Mouse (Mus musculus) frontal cortex, postnatal 10 days (tissue): ENCODE measurements around the gene Raver1.
A peak's percentile ranks its signal among the peaks of the same experiment; 100 is the strongest.
"Not testable (repeated sequence)": the region's sequence is repeated elsewhere in the genome, so short reads cannot be mapped to it uniquely, and the experiment has no call there.

Experiments
- DNase-seq, 2 experiments: peaks; one replicate each; pipeline ENCODE4 v3.0.0; 2022; ENCODE audit warnings: low spot score in 2 of 2, mixed read lengths in 1 of 2

The Raver1 gene

DNA sequence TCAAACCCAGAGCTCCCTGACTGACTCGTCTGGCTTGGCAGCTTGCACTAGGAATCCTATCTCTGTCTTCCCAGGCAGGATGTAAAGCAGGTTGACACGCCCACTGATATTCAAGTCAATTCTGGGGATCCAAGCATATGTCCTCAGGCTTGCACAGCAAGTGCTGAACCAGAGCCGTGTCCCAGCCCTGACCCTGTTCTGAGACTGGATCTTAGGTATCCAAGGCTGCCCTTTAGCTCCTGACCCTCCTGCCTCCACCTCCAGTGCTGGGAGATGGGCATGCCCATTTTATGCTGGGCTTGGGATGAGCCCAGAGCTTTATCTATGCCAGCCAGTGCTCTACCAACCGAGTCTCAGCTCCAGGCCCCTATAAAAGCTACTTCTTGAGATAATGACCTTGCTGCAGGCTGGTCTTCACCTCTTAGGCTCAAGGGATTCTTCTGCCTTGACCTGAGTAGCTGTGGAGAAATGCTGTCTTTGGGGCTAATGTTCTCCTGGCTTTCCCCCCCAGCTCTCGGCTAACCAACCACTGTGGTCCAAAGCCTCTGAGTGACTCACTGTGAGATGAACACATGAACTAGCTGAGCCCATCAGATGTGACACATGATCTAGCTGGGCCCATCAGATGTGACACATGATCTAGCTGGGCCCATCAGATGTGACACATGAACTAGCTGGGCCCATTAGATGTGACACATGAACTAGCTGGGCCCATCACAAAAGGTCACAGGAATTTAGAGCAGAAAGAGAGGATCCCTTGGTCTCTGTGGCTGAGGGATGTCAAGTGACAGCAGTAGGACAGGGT is 14.2 kb upstream of the Raver1 start:
- DNase-seq: no peak

DNA sequence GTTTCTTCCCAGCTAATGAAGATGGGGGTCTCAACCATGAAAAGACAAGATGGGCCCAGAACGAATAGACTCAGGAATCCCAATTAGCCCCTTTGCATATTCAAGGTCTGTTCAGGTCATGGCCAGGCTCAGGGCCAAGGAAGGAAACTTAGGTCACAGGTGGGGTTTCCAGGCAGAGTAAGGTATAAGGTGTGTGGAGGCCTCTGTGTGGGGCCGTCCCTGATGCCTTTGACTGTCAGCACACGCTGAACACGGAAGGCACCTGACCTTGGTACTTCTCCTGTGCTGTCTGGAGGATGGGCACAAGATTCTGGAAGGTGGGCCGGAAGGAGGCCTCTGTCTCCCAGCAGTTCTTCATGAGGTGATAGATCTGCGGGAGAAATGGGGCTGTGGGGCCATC is 13.0 kb upstream of the Raver1 start:
- DNase-seq: no peak

DNA sequence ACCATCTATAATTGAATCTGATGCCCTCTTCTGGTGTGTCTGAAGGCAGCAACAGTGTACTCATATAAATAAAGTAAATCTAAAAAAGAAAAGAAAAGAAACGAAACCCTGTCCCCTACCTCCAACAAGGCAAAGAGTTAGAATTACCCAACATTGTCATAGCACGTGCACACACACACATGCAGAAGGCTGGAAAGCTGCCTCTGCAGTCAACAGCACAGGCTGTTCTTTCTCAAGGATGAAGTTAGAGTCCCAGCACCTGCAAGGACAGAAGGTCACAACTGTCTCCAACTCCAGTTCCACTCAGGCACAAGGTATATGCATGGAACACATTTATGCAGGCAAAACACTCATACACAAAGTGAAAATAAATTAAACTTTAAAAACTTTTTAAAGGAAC is 10.3 kb upstream of the Raver1 start:
- DNase-seq: no peak

DNA sequence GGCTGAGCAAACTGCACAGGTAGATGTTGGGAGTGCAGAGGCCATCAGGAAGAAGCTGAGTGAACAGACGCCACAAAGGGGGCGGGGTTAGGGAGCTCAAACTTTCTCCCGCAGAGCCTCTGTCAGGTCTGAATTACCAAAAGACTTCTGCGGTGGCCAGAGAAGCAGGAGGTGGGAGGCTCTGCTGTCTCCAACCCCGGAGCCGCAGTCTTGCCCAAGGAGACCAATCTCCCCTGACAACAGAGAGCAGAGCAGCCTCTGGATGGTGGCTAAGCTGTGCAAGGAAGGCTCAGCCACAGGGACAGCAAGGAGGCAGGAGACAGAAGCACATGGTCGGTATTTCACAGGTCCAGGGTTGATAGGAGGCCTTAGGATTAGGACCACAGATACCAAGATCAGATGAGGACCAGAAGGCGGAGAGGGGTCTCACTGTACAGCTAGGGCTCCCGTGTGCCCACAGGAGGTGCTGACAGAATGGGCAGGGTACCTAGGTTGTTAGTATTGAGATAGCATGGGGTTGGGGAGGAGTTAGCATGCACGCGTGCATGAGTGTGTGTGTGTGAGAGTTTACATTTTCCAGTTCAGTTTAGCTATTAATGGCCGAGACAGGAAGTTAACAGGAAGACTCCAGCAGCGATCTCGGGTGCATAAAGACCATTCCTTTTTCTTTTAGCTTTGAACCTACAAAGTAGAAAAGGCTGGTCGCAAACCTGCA is 8.8 kb upstream of the Raver1 start:
- DNase-seq: no peak

DNA sequence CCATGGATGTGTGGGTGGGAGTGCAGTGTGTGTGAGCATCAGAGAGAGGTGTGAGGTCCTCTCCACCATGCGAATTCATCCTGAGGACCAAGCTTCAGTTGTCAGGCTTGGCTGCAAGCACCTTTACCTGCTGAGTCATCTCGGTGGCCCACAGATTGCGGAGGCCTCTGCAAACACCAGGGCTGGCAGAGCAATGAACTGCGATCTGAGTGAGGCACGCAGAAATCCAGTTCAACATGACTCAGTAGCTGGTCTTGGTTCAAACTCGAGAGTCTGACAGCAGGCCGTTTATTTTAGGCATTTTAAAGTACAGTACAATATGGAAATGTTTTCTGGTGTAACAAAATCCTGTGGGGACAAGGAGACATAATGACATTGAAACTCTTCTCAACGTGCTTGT is 6.0 kb upstream of the Raver1 start:
- DNase-seq: no peak

DNA sequence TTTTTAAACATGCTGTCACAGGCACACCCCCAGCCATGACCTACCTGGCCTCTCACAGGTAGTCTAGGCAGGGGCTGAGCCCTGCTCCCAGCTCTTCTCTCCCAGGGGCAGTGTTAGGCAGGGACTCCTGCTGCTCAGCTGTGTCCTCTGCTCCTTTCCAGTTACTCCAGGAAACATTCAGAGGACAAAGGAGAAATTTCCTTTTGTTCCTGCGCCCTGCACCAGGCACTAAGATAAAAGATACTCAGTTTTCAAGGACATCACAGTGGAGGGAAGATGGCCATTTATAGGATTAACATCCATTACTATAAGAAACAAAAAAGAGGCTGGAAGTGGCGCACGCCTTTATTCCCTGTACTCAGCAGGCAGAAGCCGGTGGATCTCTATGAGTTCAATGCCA is 4.2 kb upstream of the Raver1 start:
- no peak for DNase-seq

DNA sequence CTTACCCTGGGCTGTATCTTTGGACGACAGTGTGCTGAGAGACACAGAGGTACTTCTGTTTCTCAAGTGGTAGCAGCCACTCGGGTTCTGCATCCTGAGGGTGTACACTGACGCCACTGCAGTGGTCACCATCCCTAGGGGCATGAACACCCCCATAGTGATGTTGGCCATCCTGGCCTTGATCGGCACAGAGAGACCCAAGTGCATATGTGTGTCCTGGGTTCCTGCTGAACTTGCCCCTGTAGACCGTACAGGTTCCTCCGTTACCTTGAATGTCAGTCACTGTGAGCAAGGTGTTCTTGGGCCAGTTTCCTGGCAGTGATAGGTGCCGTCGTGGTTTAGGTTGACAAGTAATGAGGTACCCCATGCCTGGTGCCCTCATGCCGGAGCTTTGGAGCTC is 1.6 kb upstream of the Raver1 start:
- DNase-seq: no peak

DNA sequence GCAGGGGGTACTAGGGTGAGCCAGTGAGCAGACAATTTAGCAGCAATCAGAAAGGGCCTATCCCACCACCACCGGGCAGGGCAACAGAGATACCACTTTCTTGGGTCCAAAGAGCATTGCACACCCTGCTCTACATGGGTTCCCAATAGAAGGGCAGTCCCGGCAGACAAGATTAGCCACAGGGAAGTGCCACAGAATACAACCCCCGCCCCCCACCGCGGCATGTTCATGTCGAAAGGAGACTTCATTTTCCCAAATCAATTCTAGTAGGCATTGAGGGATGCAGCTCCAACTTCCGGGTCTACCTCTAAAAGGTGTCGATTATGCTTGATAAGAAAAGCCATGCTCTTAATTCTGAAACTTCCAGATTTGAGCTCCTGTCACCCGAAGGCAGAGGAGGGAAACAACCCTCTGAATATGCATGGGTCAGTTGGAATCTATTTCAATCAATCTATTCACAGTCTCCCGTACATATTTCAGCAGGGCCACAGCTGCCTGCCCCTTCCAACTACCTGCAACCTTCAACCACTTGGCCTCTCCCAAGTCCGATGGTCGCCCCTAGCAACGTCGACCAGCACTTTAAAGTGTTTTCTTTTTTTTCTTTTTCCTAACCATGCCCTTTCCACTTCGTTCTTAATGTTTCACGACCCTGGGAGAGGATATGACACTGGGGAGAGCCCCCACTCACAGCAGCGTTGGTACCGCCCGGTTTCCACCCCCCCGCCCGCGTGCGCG is 669 bp downstream of the Raver1 start:
- no peak for DNase-seq

DNA sequence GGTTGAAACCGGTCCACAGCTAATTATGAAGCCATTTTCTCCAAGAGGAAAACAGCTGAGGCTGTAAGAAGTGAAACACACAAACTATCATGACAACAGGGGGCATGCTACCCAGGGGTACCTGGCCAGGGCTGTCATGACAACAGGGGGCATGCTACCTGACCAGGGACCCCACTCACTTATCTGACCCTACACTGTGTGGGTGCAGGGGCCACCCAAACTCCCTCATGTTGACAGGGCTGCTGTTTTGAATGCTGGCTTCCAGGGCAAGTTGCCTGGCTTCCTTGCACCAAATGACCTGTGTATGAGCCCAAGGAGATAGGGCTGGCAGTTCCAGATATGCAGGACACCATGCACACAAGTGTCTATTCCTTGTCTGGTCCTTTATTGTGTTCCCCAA is 1.3 kb downstream of the Raver1 start:
- DNase-seq: no peak

DNA sequence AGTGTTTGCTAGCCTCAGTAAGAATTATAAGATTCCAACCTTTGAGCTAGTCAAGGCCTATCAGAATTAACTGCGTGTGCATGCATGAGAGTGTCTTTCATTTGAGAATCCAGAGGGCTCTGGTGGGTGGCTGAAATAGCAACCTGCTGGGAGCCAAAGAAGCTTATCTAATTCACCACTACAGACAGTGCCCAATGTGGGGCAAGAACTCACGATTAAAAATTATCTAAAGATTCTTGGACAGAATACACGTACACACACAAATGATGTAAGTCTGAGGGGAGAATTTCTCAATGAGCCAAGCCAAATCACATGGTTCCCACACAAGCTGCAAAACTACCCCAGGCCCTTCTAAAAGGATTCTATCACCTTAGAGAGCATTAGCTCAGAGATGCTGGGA is 8.5 kb downstream of the Raver1 start:
- no peak for DNase-seq

DNA sequence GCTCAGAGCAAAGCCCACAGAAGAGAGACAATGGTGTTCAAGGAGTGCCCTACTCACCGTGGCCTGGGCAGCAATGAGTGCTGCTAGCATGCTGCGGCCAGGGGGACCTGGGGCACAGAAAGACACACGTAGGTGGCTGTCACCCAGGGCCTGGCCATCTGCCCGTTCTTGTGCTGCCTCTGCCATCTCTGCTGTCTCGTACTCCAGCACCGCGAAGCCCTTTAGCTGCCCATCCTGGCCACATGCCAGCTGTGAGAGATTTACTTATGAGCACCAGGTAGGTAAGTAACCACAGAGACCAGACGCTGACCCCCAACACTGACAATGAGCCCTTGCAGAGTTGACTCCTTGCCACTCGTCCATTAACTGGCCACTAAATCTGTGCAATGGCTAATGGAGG is 10.7 kb downstream of the Raver1 start:
- no peak for DNase-seq

DNA sequence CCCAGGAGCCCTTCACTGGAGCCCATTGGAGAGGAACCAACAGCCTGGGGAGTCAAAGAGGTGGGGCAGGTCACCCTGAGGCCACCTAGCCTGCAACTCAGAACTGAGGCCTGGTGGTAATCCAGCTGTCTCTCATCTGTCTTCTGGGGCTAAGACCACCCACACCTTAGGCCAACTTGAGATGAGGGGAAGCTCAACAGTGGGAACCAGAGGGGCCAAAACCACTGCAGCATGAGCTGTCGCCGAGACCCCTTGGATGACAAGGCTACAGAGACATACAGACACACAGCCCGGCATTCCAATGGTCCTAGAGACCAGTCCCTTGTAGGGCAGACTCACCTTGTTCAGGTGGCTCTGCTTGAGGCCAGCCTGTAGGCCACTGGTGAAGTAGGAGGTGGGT is 16.2 kb downstream of the Raver1 start:
- no peak for DNase-seq

DNA sequence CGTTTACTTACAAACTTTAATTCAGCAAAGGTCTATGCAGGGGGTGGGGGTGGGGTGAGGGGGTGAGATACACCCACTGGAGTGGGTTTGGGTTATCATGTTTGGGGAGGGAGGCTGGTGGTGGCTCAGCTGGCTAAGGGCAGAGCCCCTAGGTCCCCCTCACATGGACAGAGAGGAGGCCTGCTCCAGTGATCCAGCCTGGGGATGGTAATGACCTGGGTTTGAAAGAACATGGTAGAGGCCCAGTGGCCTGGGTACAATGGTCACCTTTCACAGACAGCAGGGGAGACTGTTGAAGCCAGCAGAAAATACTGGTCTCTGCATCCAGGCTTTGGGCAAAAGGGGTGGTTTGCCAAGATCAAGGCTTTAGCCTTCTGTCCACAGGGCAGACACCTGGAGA is 17.6 kb downstream of the Raver1 start:
- DNase-seq: no peak

DNA sequence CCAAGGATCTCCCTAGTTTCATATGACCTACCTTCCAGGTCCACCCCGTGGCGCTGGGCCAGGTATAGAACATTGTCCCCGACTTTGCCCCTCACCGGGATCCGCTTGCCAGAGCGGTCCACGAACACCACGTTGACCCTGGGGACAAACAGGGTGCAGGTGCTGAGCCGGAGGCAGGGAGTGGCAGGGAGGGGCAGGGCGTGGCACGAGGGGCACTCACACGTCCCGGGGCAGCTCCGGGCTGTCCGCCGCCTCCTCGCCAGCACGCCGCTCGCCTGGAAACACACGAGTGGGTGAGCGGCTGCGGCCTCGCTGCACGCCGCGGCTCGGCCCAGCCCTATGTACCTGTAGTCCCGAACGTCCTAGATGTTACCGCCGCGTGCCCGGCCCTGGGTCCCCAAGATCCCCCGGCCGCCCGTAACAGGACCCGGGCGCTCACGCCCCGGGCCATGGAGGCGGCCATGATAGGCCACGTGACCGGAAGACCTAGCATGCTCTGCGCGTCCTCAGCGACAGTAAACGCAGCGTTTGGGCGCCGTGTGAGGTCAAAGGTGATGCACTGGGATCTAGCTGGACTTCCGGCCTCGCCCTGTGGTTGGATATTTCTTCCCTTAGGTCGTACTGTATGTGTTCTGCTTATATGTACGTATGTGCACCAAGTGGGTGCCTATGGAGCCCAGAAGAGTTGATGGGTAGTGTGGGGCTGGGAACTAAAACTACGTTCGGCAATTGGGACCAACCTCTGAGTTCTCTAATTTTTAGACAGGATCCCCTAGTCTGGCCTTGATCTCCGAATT is 18.6 kb downstream of the Raver1 start, which contains the start of the genes Gm49373 and Fdx1l:
Gm49373 (minus strand) TSS at position 53 of the 797 bp plus-strand sequence.
Fdx1l (minus strand) TSS at position 571 of the 797 bp plus-strand sequence.
- peak; percentile 83 to 90 for DNase-seq

DNA sequence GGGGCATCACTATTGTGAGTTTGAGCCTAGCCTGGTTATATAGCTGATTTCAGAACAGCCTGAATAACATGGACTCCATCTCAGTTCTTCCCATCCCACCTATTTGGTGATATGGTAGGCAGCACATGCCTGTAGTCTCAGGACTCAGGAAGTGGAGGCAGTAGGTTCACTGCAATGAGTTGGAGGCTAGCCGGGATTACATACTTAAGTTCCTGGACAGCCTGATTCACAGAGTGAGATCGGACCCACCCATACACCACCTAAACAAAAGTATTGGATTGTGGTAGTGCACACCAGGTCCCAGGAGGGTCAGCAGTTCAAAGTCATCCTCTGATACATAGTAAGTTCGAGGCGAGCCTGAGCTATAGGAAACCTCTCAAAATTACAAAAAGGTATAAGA is 19.2 kb downstream of the Raver1 start:
- no peak for DNase-seq

DNA sequence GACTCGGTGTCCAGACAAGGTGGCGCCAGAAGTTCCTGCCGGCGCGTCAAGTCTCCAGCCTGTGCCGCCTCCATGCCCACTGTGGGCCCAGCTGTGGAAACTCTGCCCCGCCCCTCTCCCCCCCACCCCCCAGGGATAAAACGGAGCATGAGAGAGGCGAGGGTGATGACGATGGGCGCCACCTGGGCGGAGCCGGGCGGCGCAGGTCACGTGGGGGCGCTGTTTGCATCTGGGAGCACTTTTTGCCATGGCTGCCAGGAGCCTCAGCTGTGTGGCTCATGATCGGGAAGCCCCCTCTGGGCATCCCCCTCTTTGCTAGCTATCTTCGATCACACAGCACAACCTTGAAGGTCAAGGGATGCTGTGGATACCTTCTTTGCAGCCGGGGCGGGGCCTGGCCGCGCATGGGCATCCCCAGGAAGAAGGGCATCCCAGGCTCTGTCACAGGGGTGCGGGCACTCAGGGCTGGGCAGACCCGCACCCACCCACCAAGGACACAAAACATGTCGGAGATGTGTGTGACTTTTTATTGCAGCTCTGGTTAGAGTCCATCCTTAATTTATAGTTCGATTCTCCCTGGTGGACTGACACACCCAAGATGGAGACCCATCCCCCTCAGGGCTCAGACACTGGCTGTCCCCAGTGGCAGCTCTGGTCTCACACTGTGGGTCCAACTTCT is 24.7 kb downstream of the Raver1 start, which contains the start of gene Zglp1:
Zglp1 (minus strand) TSS at position 88 of the 679 bp plus-strand sequence.
- no peak for DNase-seq

DNA sequence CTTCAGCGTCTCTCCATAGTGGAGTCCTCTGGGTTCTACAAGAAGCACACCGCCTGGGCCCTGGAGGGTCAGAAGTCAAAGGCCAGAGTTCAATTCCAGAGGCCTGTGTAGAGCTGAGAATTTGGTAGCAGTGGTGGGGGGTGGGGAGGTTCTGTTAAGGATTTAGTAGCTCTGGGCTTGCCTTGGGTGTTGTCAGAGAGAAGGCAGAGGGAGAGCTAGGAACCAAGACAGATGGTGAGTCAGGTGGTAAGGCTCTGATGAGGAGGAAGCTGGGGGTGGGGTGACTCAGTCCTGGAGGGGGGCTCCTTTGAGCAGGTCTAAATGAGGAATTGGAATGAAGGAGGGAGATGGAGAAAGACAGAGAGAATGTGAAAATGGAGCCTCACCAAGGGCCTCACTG is 28.9 kb downstream of the Raver1 start:
- peak in 1 of 2 experiments; percentile 67 for DNase-seq

DNA sequence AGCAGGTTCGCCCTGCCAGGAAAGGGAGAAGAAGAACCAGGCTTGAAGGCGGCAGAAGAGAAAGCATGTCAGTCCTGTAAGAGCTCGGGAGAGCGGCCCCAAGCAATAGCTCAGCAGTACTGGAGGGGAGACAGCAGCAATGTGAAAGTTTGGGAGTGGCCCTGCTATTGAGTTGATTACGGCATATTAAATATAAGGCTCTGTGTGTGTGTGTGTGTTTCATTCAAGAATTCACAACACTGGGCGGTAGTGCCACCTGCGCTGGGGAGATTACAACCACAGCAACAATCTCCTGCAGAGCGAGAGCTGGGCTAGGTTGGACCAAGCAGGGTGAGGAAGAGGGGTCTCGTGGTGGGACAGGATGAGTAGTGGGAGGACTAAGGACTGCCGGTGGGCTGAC is 40.2 kb downstream of the Raver1 start:
- DNase-seq: no peak

DNA sequence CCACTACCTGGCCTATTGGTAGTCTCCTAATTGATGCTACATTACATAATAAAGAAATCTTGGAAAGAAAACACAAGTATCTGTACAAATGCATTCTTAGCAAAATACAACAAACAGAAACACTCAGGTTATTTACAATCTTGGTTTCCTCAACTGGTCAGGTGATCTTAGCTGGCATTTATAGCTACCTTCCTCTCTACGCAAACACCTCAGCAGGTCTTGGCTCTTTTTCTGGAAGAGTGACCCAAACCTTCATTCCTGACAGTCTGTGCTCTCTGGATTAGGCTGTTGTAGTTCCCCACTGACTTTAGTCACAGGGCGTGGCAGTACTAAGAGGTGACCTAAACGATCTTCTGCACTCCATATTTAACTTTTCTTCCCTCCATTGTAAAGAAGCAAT is 46.6 kb downstream of the Raver1 start:
- DNase-seq: no peak

DNA sequence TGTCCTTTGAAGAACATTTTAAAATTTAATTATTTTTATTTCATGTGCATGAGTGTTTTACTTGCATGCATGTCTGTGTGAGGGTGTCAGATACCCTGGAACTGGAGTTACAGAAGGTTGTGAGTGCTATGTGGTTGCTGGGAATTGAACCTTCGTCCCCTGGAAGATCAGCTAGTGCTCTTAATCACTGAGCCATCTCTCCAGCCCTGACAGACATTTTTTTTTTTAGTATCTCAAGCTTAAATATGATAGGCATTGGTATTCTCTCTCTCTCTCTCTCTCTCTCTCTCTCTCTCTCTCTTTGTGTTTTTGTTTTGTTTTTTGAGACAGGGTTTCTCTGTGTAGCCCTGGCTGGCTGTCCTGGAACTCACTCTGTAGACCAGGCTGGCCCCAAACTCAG is 47.0 kb downstream of the Raver1 start:
- DNase-seq: not testable (repeated sequence)

DNA sequence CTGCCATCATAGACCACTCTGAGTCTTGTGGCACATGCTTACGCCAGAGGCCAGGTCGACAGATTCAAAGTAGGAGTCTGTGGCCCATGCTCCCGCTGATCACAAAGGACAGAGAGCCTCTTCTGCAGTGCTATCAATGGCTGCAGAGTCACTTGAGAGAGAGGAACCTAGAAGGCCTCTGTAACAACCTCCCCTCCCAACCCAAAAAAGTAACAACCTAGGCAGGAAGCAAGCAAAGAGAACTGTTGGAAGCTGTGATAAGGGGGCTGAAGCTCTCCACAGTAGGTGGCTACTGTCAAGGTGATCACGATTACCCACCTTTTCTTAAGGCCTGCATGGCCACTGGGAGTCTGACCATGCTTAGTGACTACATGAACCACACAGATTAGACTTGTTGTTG is 48.2 kb downstream of the Raver1 start:
- no peak for DNase-seq
